Mouse (Mus musculus) adrenal gland, adult 10 weeks (tissue): Measurements from ENCODE around the gene Pnrc1. TPM values are rescaled to one million over a fixed set of nuclear protein-coding genes. Genes with fewer than 3 reads are reported as not detected.

Source experiments
- polyA plus RNA-seq: library from polyadenylated mRNA; stranded (reverse); fragments of 350-450 nt; fragmentation: Illumina TruSeq; extraction: RNeasy Lipid Tissue Mini Kit (QIAGEN cat#74804); gene quantifications from one replicate; pipeline ENCODE4 v1.2.3, GENCODE M21; 2014; ENCODE audit warnings: low read depth, low replicate concordance

The Pnrc1 gene
- 377 TPM for polyA plus RNA-seq

GRCm38 (mm10) chr4:33290002-33290401, at the start of gene Pnrc1:
Gene Pnrc1 (minus strand): TSS chr4:33290163.

GRCm38 (mm10) chr4:33309764-33310757, 20.1 kb upstream of the Pnrc1 start, which contains the start of gene Rngtt:
Gene Rngtt (plus strand): TSS chr4:33310311.

GRCm38 (mm10) chr4:33208881-33209841, 80.8 kb downstream of the Pnrc1 start, which contains the start of gene Srsf12:
Gene Srsf12 (plus strand): TSS chr4:33208991.

Other genes with a start within 250 kb of the Pnrc1 start
- not detected for gene Gabrr2, start 227.2 kb downstream of the Pnrc1 start, polyA plus RNA-seq
- gene Gabrr1, start 157.6 kb downstream of the Pnrc1 start, polyA plus RNA-seq: not detected
- 9.6 TPM for gene Pm20d2, start 100.4 kb downstream of the Pnrc1 start, polyA plus RNA-seq
- gene Srsf12, start 81.2 kb downstream of the Pnrc1 start, polyA plus RNA-seq: 3.0 TPM
- gene Rngtt, start 20.1 kb upstream of the Pnrc1 start, polyA plus RNA-seq: 121 TPM